Mouse (Mus musculus): Measurements from ENCODE around the gene Atxn1. TPM values are rescaled to one million over a fixed set of nuclear protein-coding genes. Genes with fewer than 3 reads are reported as not detected.
A peak's percentile ranks its signal among the peaks of the same experiment; 100 is the strongest.

The Atxn1 gene
- polyA plus RNA-seq, 1 experiment from 2014 or later: 1.7 TPM

- H3K9ac ChIP-seq: no peak overlapping the region; the same call in 1 of the 2 replicates
- whole genome bisulfite sequencing (ENCODE audit: insufficient replicate concordance): 58% methylated on average over 10 of the region's 10 CpGs
- H3K4me1 ChIP-seq: peaks cover 61% of the 10 kb centered on the region
- no peaks in the 10 kb centered on the region for H3K9me3 ChIP-seq (replicated peaks)
- H3K27me3 ChIP-seq (replicated peaks): no peaks in the 10 kb centered on the region
- ATAC-seq: no peak
- H3K27ac ChIP-seq: peak overlapping the region; percentile 49; the same call in 1 of the 2 replicates
- H3K4me2 ChIP-seq: peak overlapping the region; percentile 35; the same call in 1 of the 2 replicates
- H3K36me3 ChIP-seq: no peaks in the 10 kb centered on the region
- H3K4me3 ChIP-seq: 0 out of 2 replicates have a peak overlapping the region, but pooled peaks have one; percentile 9
Observed at GRCm38 (mm10) chr13:45906438-45907166, 58.2 kb downstream of the Atxn1 start.

DNA sequence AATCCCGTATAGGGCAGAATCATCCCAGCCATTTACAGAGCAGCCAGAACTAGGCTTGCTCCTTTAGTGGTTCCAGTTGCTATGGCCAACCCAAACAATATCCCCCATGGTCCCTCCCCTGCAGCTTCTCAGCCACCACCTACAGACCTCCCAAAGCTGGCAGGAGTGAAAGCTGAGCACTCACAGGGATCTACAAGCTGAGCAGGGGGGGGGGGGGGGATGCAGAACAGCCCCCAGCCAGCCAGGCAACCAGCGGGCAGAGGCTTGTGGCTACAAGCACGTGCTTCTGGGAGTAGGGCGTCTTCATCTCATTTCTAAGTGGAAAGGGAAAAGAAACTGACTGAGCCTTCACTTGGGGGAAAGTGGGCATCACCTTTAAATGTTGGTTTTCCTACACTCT, 59.9 kb downstream of the Atxn1 start:
- H3K4me3 ChIP-seq: no peak overlapping the region
- H3K4me1 ChIP-seq: peaks cover 61% of the 10 kb centered on the region
- ATAC-seq: no peak
- 31% methylated on average over 4 of the region's 4 CpGs for WGBS (ENCODE audit: insufficient replicate concordance)
- no peaks in the 10 kb centered on the region for H3K9me3 ChIP-seq (replicated peaks)
- H3K9ac ChIP-seq: peak overlapping the region; percentile 31; the same call in 1 of the 2 replicates
- peak overlapping the region; percentile 86 for H3K27ac ChIP-seq
- H3K27me3 ChIP-seq (replicated peaks): no peaks in the 10 kb centered on the region
- peak overlapping the region; percentile 57 for H3K4me2 ChIP-seq
- H3K36me3 ChIP-seq: no peaks in the 10 kb centered on the region

DNA sequence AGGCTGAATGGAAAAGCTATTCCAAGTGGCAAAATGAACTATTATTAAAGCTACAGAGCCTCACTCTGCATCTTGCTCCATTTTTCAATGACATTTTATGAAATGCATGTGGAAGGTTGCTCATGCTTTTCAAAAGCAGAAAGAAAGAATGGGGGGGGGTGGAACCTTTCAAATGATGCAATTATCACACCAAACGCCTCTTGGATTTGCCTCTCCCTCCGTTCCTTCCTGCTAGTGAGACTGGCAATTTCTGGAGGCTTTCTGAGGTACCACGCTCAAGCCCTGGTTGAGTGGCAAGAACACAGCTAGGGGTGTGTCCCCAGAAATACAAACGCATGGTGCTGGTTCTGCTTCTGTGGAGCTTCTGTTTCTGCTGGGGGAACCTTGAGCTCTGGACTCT, 60.4 kb downstream of the Atxn1 start:
- H3K4me2 ChIP-seq: peak overlapping the region; percentile 57
- peak overlapping the region; percentile 86 for H3K27ac ChIP-seq
- no peak for ATAC-seq
- H3K27me3 ChIP-seq (replicated peaks): no peaks in the 10 kb centered on the region
- no peak overlapping the region; the same call in 1 of the 2 replicates for H3K9ac ChIP-seq
- no peaks in the 10 kb centered on the region for H3K36me3 ChIP-seq
- 17% methylated on average over 4 of the region's 4 CpGs for WGBS (ENCODE audit: insufficient replicate concordance)
- H3K4me3 ChIP-seq: no peak overlapping the region
- peaks cover 61% of the 10 kb centered on the region for H3K4me1 ChIP-seq
- H3K9me3 ChIP-seq (replicated peaks): no peaks in the 10 kb centered on the region

- Histone ChIP-seq H3K27ac (peak overlapping the region; percentile 86), H3K4me1 (peaks cover 61% of the 10 kb centered on the region), H3K9ac (peak overlapping the region; percentile 43), H3K4me3 (peak overlapping the region; percentile 20; the same call in 1 of the 2 replicates), H3K9me3 (replicated peaks) (no peaks in the 10 kb centered on the region), H3K36me3 (no peaks in the 10 kb centered on the region), H3K4me2 (peak overlapping the region; percentile 57), H3K27me3 (replicated peaks) (no peaks in the 10 kb centered on the region)
- WGBS (ENCODE audit: insufficient replicate concordance): 9% methylated on average over 12 of the region's 12 CpGs
- peak; percentile 85 for ATAC-seq
Observed at GRCm38 (mm10) chr13:45903519-45904274, 61.1 kb downstream of the Atxn1 start.

GRCm38 (mm10) chr13:45902457-45902856, 62.4 kb downstream of the Atxn1 start:
- Histone ChIP-seq H3K4me1 (peaks cover 49% of the 10 kb centered on the region), H3K27ac (no peak overlapping the region), H3K4me3 (no peak overlapping the region), H3K9me3 (replicated peaks) (no peaks in the 10 kb centered on the region), H3K9ac (no peak overlapping the region), H3K36me3 (no peaks in the 10 kb centered on the region), H3K27me3 (replicated peaks) (no peaks in the 10 kb centered on the region), H3K4me2 (no peak overlapping the region)
- WGBS (ENCODE audit: insufficient replicate concordance): 88% methylated on average over 5 of the region's 5 CpGs
- ATAC-seq: no peak

DNA sequence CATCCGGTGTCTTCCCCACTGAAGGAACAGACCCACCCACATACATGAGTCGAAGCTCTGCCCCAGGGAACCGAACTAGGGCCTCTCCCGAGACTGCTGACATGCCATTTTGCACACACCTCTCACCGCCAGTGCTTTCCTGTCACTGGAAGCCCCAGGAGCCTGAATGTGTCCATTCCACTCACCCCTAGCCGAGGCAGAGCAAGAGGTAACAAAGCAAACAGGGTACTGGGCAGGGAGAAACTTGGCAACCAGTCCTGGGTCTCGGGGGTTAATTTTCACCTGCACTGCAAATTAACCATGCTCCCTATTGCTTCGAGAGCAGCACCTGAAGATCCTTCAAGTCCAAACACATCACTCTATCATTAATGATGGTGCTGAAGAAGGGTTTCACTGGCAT, 64.0 kb downstream of the Atxn1 start:
- H3K27ac ChIP-seq: no peak overlapping the region
- no peaks in the 10 kb centered on the region for H3K27me3 ChIP-seq (replicated peaks)
- WGBS (ENCODE audit: insufficient replicate concordance): 76% methylated on average over 8 of the region's 8 CpGs
- H3K9ac ChIP-seq: no peak overlapping the region
- H3K9me3 ChIP-seq (replicated peaks): no peaks in the 10 kb centered on the region
- no peak overlapping the region for H3K4me3 ChIP-seq
- no peak overlapping the region for H3K4me2 ChIP-seq
- peaks cover 36% of the 10 kb centered on the region for H3K4me1 ChIP-seq
- H3K36me3 ChIP-seq: no peaks in the 10 kb centered on the region
- no peak for ATAC-seq

- no peak overlapping the region for H3K9ac ChIP-seq
- no peaks in the 10 kb centered on the region for H3K36me3 ChIP-seq
- H3K4me1 ChIP-seq: peaks cover 28% of the 10 kb centered on the region
- no peaks in the 10 kb centered on the region for H3K9me3 ChIP-seq (replicated peaks)
- no peak overlapping the region for H3K4me2 ChIP-seq
- no peak overlapping the region for H3K4me3 ChIP-seq
- 44% methylated on average over 2 of the region's 2 CpGs for WGBS (ENCODE audit: insufficient replicate concordance)
- H3K27me3 ChIP-seq (replicated peaks): no peaks in the 10 kb centered on the region
- H3K27ac ChIP-seq: no peak overlapping the region
- ATAC-seq: no peak
Observed at GRCm38 (mm10) chr13:45897571-45897970, 67.2 kb downstream of the Atxn1 start.

GRCm38 (mm10) chr13:45894760-45895159, 70.0 kb downstream of the Atxn1 start:
- Histone ChIP-seq H3K9me3 (replicated peaks) (no peaks in the 10 kb centered on the region), H3K9ac (no peak overlapping the region), H3K4me1 (peaks cover 26% of the 10 kb centered on the region), H3K36me3 (no peaks in the 10 kb centered on the region), H3K27ac (0 out of 2 replicates have a peak overlapping the region, but pooled peaks have one; percentile 15), H3K4me3 (no peak overlapping the region), H3K4me2 (no peak overlapping the region), H3K27me3 (replicated peaks) (no peaks in the 10 kb centered on the region)
- 73% methylated on average over 10 of the region's 10 CpGs for WGBS (ENCODE audit: insufficient replicate concordance)
- no peak for ATAC-seq

DNA sequence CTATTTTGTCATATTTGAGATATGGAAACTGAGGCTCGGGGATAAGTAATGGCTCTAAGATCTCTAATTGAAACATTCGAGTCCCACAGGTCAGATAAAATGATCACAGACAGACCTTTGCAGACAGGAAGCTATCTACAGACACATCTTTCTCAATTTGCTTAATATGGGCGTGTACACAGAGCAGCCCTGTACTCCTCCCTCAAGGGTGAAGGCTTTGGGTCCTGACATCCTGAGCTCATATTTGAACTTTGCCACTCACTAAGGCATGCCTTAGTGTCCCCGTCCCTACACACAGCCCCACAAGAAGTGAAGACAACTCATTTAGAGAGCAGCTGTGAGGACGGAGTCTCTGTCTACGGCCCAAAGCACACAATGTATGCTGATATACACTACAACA, 70.6 kb downstream of the Atxn1 start:
- H3K4me3 ChIP-seq: no peak overlapping the region
- H3K27ac ChIP-seq: 0 out of 2 replicates have a peak overlapping the region, but pooled peaks have one; percentile 15
- no peak overlapping the region for H3K4me2 ChIP-seq
- no peak overlapping the region for H3K9ac ChIP-seq
- H3K36me3 ChIP-seq: no peaks in the 10 kb centered on the region
- 54% methylated on average over 6 of the region's 6 CpGs for WGBS (ENCODE audit: insufficient replicate concordance)
- H3K27me3 ChIP-seq (replicated peaks): no peaks in the 10 kb centered on the region
- H3K4me1 ChIP-seq: peaks cover 31% of the 10 kb centered on the region
- peak; percentile 57; the same call in 1 of the 2 replicates for ATAC-seq
- H3K9me3 ChIP-seq (replicated peaks): no peaks in the 10 kb centered on the region

DNA sequence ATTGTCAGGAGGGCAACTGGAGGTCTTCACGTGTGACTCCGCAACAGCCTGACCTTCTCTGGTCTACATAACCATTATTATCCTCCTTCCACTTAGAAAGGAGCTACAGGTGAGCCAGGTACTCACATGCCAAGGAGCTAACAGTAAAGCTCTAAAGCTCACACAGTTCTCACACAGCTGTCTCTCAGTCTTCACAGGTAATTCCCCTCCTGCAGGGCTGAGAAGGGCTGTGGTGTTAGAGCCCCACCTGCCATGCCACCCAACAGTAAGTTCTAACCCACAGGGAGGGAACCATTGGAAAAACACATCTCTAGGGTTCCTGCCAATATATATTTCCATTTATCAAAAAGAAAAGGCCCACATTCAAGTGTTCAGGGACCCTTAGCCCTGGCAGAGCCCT, 73.7 kb downstream of the Atxn1 start:
- H3K9me3 ChIP-seq (replicated peaks): no peaks in the 10 kb centered on the region
- no peaks in the 10 kb centered on the region for H3K27me3 ChIP-seq (replicated peaks)
- H3K9ac ChIP-seq: no peak overlapping the region
- H3K4me3 ChIP-seq: no peak overlapping the region
- no peak overlapping the region for H3K27ac ChIP-seq
- no peak for ATAC-seq
- WGBS (ENCODE audit: insufficient replicate concordance): 81% methylated on average over 2 of the region's 2 CpGs
- peaks cover 34% of the 10 kb centered on the region for H3K4me1 ChIP-seq
- no peaks in the 10 kb centered on the region for H3K36me3 ChIP-seq
- no peak overlapping the region for H3K4me2 ChIP-seq

DNA sequence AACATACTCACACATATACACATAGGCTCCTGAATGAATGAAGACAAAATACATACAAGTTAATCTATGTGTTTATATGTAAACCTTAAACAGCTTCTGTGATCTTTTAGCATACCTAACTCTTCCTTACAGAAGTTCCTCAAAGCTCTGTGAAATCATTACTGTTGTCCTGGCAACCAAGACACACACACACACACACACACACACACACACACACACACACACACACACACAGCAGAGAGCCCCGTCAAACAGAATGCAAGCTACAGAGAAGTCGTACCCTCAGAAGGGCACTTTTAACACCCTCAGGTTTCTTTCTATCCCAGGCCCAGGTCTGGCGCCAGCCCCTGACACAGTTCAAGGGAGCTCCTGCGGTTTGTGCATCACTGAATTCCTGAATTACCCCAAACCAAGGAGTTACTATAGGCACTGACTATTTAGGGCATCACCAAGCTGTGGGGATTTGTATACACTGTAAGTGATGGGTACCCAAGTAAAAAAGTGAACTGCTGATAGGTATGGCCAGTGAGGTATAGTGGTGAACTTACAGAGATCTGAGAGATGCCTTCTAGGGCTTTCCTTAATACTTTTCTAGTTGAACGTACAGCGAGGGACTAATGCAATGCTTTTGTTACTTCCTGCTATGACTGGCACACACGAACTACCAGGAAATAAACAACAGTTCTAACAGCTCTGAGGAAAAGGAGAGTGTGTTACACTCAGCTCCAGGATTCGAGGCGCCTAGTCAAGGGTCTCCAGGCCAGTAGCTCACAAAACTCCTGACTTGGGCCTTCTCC, 75.7 kb downstream of the Atxn1 start:
- Histone ChIP-seq H3K4me3 (no peak overlapping the region), H3K27ac (no peak overlapping the region), H3K36me3 (no peaks in the 10 kb centered on the region), H3K27me3 (replicated peaks) (no peaks in the 10 kb centered on the region), H3K9ac (no peak overlapping the region), H3K4me1 (peaks cover 17% of the 10 kb centered on the region), H3K4me2 (no peak overlapping the region), H3K9me3 (replicated peaks) (no peaks in the 10 kb centered on the region)
- WGBS (ENCODE audit: insufficient replicate concordance): 63% methylated on average over 9 of the region's 9 CpGs
- no peak for ATAC-seq
